Mouse (Mus musculus) left cerebral cortex, adult 9 months (tissue): ENCODE results near the gene B230307C23Rik.
"Not testable (repeated sequence)": the region's sequence is repeated elsewhere in the genome, so short reads cannot be mapped to it uniquely, and the experiment has no call there.

Experiments
- DNase-seq, 2 experiments: peaks; one replicate each; pipeline ENCODE4 v3.0.0; 2022; ENCODE audit warnings: low spot score in 2 of 2

B230307C23Rik gene

DNA sequence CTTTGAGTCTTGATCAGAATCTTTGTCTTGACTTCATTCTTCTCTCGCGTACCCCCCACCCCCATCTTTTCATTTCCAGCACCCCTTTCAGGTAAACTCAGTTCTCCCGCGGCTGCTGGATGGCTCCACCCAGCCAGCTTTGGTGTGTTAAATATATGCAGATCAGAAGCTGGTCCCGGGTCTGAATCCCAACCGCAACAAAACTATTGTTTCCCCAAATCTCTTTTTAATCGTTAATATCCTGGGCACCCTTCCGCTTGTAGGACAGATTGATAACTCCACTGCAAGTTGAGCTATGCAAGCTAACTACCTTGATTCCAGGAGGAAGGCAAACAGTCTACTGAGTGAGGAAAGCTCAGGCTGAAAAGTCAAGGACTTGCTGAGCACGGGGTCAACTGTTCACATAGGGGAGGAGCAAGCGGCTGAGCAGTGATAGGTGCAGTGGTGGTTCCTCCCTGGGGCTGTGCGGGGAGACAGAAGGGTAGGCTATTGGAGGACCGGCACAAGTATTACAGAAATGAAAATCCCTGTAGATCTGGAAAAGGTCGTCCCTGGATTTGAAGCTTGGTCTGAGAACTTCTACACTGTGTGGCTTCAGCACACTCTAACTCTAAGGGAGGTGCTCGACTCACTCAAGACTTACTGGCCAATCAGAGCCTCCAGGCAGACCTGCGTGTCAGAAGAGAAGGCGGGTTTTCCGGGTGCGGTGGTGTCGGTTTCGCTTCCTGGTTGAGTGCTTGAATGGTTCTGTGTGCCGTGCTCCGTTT lies at the start of gene B230307C23Rik:
Gene B230307C23Rik (plus strand): TSS at position 700 of the 767 bp plus-strand sequence.
- peak; percentile 73 to 89 for DNase-seq

GRCm38 (mm10) chr16:97948836-97949235 lies 48.3 kb upstream of the B230307C23Rik start:
- DNase-seq: no peak

DNA sequence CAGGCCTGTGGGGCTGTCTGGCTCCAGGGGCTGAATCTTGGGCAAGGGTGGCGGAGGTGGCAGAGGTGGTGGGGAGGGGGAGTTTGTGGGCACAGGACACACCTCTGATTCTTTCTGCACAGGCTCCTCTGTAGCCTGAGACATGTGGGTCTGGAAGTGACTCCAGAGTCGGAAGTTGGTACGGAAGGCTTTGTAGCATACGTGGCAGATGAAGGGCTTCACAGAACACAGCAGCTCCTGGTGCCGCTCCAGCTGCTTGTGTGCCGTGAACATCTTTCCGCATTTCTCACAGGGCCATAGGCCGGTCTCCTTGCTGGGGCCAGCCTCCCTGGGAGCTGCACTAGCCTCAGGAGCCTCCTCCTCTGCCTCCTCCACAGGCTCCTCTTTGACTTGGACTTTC lies 47.1 kb upstream of the B230307C23Rik start:
- DNase-seq: no peak

DNA sequence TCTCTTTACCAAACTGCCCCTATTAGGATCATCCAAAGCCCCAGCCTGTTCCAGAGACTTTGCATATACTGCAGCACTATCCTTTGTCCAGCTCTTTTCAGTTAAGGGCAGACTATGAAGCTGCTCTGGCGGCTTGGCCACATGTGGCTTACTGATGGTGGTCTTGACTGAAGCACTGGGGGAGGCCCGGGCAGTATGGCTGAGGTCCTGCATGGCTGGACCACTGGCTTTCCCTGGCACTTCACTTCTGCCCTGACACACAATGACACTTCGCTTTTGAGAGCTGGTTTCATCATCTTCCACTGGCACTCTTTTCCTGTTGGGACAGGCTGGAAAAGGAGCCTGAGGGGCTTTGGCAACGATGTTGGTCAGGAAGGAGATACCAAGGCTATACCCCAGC lies 44.7 kb upstream of the B230307C23Rik start:
- no peak for DNase-seq

- no peak for DNase-seq
These were observed 44.3 kb upstream of the B230307C23Rik start for GRCm38 (mm10) chr16:97952801-97953200.

GRCm38 (mm10) chr16:97953300-97953699 lies 43.8 kb upstream of the B230307C23Rik start:
- DNase-seq: no peak

GRCm38 (mm10) chr16:97956011-97956410 lies 41.1 kb upstream of the B230307C23Rik start:
- no peak for DNase-seq

GRCm38 (mm10) chr16:97957626-97958025 lies 39.5 kb upstream of the B230307C23Rik start:
- DNase-seq: no peak

DNA sequence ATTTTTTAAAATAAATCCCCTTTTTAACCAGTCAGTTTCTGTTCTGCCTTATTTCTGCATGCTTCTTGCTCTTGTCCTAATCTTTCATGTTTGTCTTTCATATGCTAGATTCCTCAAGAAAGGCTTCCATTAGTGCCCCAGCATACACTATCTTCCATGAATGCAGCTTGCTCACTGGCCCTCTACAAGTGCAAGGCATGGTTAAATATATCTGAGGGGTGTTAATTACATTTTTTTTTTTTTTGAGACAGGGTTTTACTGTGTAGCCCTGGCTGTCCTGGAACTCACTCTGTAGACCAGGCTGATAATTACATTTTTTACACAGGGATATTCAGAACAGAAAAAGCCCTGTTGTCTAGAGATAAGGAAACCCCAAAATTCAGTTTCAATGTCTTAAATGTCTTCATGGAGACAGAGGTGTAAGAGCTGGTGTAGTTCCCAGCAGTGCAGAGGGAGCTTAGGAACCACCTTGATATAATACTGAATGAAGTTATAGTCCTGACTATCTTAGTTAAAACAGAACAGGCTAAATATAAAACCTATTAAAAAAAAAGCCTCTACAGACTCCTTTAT lies 38.6 kb upstream of the B230307C23Rik start:
- DNase-seq: no peak

- DNase-seq: no peak
These were observed 36.8 kb upstream of the B230307C23Rik start for GRCm38 (mm10) chr16:97960348-97960747.

DNA sequence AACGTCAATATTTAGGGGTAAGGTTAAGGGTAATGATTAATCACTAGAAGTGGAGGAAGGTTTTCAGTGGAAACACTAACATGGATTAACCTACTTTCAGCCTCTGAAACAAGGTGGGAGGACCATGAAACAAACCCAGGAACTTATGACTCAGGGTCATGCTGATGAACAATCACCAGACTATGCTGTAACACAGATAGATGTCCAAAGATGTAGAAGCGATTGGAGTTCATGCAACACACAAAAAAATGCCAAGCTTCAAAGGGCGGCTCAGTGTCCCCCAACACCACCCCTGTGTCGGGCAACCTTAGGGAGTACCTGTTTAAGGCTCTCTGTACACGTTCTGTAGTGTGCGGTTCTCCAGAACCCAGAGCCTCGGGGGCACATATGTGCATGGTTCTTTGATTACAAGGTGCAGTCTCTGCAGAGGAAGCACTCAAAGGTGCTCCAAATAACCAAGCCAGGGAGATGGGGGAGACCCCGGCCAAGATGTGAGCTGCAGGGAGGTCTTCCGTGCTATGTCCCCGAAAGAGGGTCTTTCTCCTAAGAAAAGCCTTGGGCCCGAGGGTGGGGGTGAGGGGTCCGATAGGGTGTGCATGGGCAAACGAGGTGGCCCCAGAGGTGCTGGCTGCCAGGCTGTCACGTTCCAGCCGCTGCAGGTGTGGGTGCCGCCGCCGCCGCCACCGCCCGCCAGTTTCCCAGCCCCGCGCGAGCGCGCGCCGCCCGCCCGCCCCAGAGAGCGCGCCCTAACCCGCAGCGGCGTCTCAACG lies 35.5 kb upstream of the B230307C23Rik start:
- DNase-seq: peak in 1 of 2 experiments; percentile 32

DNA sequence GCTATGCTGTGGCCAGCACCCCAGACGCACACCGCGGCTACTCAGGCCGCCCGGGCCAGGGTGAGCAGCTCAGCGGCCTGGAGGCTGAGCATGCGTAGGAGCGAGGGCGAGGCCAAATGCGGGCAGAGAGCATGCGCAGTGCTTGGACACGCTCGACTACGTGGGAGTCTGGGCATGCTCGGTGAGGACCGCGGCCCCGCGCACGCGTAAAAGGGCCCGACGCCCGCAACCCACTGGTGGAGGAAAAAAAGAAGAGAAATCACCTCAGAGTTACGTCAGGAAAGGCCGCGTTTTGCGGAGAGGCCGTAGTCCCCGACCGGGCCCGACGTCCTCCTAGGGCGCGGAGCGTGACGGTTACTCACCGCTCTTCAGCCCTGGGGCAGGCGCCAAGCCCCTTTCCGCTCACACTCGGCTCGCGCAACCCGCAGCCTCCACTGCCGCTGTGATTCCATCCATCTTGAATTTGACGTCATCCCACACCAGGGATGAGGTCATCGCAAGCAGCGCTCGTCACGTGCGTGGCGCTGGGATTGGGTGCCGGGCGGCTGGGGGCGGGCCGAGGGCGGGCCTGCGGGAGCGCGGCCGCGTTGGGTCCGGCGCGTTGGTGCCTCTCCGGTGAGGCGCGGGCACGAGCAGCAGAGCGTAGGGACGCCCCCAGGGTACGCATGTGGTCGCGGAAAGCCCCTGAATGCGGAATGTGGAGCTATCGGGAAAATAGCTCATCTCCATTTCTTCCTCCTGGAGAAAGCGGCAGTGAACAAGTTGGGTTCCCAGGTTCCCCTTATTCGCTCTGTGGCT lies 34.8 kb upstream of the B230307C23Rik start, which contains the start of the genes C2cd2 and Zbtb21:
Gene C2cd2 (minus strand): TSS at position 448 of the 798 bp plus-strand sequence.
Gene Zbtb21 (minus strand): TSS at position 472 of the 798 bp plus-strand sequence.
- peak; percentile 94 to 97 for DNase-seq

GRCm38 (mm10) chr16:97963956-97964540 lies 33.1 kb upstream of the B230307C23Rik start:
- DNase-seq: no peak

DNA sequence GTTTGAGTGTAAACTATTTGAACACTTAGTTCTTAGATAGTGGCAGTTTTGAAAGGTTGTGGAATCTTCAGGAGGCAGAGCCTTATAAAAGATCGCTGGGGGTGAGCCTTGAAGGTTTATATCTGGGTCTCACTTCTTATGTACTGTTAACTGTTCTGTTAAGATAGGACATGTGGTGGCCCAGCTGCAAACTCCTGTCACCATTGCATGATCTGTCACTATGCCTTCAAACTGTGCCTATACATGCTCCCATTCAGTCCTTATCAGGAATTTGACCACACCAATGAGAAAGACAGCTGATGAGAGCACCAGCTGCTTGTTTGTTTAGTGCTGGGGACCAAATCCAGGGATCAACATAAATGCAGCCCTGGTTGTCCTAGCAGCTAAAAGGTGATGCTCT lies 19.8 kb upstream of the B230307C23Rik start:
- no peak for DNase-seq

- DNase-seq: no peak
These were observed 19.4 kb upstream of the B230307C23Rik start for GRCm38 (mm10) chr16:97977722-97978121.

DNA sequence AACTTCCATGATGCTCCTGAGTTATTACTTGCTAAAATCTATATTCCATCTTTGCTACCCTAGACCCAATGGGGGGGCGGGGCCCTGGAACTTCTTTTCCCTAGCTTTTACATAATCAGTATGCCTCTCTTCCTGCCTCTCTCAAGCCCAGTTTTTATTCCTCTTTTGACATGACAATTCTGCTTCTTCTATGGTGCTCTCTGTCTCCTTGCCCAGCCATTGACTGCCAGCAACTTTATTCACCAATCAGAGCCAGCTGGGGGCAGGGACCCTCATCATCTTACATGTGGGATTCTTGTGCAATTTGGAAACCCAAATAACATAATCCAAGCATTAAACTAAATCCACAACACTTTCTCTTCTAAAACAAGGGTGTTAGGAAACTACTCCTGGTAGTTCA lies 15.8 kb upstream of the B230307C23Rik start:
- no peak for DNase-seq

DNA sequence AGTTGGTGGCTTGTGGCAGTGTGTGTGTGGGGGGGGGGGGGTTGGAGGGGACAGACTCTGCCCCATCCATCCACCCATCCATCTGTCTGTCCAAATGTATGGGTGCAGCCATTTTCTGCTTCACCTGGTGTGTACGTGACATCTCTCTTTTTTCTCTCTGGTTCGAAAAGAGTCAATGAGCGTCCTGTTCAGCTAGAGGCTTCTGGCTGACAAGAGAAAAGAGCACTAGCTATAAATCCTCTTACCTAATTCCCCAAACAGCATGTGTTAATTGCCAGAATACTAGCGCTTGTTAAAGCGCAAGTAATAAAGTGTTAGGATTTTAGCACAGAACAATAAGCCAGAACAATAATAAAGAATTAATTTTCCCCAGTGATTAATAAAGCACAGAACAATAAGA lies 12.5 kb upstream of the B230307C23Rik start:
- DNase-seq: no peak

DNA sequence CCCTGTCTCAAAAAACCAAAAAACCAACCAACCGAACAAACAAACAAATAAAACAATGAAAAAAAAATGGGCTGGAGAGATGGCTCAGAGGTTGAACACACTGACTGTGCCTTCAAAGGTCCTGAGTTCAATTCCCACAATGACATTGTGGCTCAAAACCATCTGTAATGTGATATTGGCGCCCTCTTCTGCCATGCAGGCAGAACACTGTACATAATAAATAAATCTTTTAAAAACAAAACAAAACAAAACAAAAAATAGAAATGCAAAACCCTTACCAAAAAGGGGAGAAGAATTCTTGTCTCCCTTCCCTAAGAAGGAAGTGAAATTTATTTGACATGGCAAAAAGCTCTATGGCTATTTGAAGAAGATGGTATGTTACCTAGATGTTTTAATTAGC lies 5.6 kb upstream of the B230307C23Rik start:
- no peak for DNase-seq

GRCm38 (mm10) chr16:97992477-97992876 lies 4.6 kb upstream of the B230307C23Rik start:
- DNase-seq: not testable (repeated sequence)

GRCm38 (mm10) chr16:97995849-97996615 lies 1.1 kb upstream of the B230307C23Rik start:
- DNase-seq: no peak
